Mouse (Mus musculus) cerebellum, adult 2 months (tissue): ENCODE data around the gene Pygo1.

ENCODE experiments used
- CTCF ChIP-seq: fragments of 200-500 bp; IDR thresholded peaks from 2 replicates; pipeline ENCODE4 v1.5.1; 2011; ENCODE audit warnings: low read depth, mild to moderate bottlenecking, control low read depth, low read length, moderate library complexity, borderline replicate concordance; ENCODE audit not compliant: insufficient read depth
- POLR2A ChIP-seq: fragments of 200-500 bp; IDR thresholded peaks from 2 replicates; pipeline ENCODE4 v1.6.1; 2011; ENCODE audit warnings: low read length, control low read depth, borderline replicate concordance; ENCODE audit not compliant: insufficient read depth

GRCm38 (mm10) chr9:72881026-72881768 is 44.2 kb upstream of the Pygo1 start:
- TF ChIP-seq POLR2A (no peak), CTCF (no peak)
